Mouse (Mus musculus): ENCODE results near the gene Fbxl3.
A peak's percentile ranks its signal among the peaks of the same experiment; 100 is the strongest.

Fbxl3 gene

DNA sequence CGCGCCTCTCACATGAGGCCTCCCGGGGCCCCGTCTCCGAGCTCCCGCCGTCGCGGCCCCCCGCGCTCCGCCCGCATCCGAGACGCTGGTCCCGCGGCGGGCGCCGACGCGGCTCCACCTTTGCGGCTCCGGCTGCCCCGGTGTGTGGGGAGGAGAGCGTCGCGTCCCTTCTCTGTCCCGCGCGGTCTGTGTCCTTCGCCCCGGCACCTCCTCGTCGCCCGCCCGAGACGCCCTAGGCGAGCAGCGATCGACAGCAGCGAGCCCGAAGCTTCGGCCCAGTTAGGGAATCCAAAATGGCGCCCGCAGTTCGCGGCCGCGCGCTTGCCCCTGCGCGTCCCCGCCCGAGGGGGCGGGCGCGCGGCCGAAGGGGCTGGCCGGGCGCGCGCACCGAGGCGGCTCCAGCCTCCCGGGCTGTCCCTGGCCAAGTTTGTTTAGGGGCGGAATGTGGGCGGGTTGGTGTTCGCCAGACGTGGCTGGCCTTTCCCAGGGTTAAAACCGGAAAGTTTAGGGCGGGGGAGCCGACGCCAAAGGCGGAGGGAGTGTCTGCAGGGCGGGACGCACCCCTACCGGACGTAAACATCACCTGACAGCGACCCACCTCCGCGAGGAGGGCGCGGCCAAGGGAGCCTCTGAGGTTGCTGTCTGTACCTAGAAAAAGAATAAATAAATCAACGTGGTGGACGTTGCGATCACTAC lies at the start of gene Fbxl3:
Gene Fbxl3 (minus strand): TSS at position 329 of the 696 bp plus-strand sequence.
- peak; percentile 94 for DNase-seq

GRCm38 (mm10) chr14:103131991-103132390 lies 32.6 kb upstream of the Fbxl3 start:
- peak; percentile 23 for DNase-seq

GRCm38 (mm10) chr14:103125756-103126155 lies 26.4 kb upstream of the Fbxl3 start:
- DNase-seq: no peak

GRCm38 (mm10) chr14:103114994-103115670 lies 15.8 kb upstream of the Fbxl3 start:
- no peak for DNase-seq

GRCm38 (mm10) chr14:103112606-103113363 lies 13.4 kb upstream of the Fbxl3 start:
- no peak for DNase-seq

DNA sequence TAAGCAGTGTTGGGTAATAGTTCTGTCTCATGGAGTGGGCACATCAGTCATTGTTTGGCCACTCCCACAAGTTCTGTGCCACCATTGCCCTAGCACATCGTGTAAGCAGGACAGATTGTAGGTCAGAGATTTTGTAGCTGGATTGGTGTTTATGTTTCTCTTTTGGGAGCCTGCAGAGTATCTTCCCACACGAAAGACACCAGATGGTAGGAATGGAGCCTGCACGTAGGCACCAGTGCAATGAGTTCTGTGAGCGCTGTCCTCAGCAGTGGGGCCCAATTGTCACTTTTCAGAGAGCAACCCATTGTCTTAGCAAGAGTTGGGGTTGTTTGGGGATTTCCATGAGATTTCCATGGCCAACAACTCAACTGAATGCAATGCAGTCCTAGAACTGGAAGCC lies 10.6 kb upstream of the Fbxl3 start:
- DNase-seq: no peak

GRCm38 (mm10) chr14:103106301-103106700 lies 6.9 kb upstream of the Fbxl3 start:
- DNase-seq: no peak

DNA sequence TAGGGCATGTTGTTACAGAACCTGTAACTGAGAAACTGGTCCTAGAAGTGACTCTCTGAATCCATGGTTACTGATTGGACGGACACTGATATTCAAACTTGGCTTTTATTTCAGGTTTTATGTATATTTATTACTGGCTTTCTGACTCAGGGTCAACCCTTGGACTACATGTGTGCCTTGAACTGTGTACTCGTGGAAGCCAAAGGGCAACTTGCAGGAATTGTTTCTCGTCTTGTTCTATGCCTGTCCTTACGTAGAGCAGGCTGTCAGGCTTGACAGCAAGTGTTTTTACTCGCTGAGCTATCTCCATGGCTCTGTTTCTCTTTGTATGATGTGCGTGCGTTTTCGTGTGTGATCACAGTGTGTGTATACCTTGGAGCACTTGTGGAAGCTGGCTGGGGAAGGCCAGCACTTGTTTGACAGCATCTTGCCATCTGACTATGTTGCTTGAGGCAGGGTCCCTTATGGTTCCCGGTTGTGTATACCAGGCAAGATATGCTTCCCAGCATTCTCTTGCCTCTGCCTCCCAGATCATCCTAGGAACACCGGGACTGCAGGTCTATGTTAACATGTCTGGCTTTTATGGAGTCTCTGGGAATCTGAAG lies 3.5 kb upstream of the Fbxl3 start:
- DNase-seq: no peak

DNA sequence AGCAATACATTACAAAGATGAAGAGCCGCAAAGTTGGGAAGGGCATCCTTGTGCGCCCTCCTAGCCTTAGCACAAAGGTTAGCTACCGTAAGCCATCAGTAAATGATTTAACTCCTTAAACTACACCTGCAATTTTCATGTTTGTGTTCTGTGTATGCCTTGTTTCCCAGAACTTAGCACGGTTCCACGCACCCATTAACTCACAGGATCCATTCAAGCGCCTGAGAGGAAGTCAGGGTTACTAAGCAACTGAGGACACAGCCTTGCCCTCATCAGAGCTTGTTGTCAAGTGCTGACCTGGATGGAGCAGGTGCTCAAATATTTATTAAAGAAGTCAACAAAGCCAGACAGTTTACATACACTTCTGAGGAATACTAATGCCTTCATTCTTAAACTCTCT lies 2.9 kb upstream of the Fbxl3 start:
- DNase-seq: no peak

DNA sequence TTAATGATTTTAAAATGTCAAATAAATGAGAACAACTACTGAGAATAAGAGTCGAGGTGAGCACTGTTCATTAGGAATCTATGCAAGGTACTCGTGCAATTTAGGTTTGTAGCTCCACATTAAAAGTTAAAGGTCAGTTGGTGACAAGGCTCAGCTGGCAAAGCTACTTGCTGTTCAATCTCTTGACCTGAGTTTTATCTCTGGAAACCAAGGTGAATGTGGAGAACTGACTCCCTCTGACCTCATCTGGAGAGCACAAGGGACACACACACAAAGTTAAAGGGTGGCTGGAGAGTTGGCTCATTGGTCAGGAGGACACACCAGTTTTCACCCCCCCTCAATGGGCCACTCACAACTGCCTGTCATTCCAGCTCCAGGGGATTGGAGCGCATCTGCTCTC lies 1.8 kb upstream of the Fbxl3 start:
- DNase-seq: no peak

DNA sequence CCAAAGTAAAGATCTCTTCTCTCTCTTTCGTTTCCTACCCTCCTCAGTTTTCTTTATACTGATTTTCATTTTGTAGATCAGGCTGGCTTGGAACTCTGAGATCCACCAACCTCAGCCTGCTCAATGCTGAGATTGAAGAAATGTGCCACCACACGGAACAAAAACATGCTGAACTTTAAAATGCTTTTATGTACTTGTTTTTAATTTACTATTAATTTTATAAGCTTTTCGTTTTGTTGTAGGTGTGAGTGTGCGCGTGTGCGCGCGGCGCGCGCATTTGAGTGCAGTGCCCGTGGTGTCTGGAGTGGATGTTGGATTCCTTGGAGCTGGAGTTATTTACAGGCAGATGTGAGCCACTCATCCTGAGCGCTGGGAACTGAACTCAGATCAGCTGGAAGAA lies 930 bp upstream of the Fbxl3 start:
- no peak for DNase-seq

GRCm38 (mm10) chr14:103098587-103099235 lies 655 bp downstream of the Fbxl3 start:
- peak; percentile 92 for DNase-seq

GRCm38 (mm10) chr14:103098213-103098586 lies 1.2 kb downstream of the Fbxl3 start:
- no peak for DNase-seq

GRCm38 (mm10) chr14:103096621-103097020 lies 2.7 kb downstream of the Fbxl3 start:
- no peak for DNase-seq

GRCm38 (mm10) chr14:103095826-103096225 lies 3.5 kb downstream of the Fbxl3 start:
- DNase-seq: no peak

- no peak for DNase-seq
Observed at GRCm38 (mm10) chr14:103095036-103095435, 4.3 kb downstream of the Fbxl3 start.

- DNase-seq: no peak
Observed at GRCm38 (mm10) chr14:103093670-103094069, 5.7 kb downstream of the Fbxl3 start.

- DNase-seq: no peak
Observed at GRCm38 (mm10) chr14:103093236-103093635, 6.1 kb downstream of the Fbxl3 start.

DNA sequence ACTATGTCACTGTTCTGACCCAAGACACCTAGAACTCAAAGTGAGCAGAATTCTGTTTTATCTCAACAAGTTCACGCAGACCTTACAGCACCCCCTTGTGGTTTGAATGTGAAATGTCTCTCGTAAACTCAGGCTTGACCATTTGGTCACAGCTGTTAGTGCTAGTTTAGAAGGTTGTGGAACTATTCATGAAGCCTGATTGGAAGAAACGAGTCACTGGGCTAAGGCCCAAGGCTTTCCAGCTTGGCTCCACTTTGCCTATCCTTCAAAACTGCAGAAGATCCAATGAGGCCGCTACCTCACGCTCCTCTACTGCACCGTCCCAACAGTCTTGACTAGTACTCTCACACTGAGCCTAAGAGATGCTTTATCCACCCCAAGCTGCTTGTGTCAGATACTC lies 10.7 kb downstream of the Fbxl3 start:
- DNase-seq: peak; percentile 68

- DNase-seq: no peak
Observed at GRCm38 (mm10) chr14:103087846-103088245, 11.5 kb downstream of the Fbxl3 start.

GRCm38 (mm10) chr14:103086671-103087324 lies 12.6 kb downstream of the Fbxl3 start:
- no peak for DNase-seq

DNA sequence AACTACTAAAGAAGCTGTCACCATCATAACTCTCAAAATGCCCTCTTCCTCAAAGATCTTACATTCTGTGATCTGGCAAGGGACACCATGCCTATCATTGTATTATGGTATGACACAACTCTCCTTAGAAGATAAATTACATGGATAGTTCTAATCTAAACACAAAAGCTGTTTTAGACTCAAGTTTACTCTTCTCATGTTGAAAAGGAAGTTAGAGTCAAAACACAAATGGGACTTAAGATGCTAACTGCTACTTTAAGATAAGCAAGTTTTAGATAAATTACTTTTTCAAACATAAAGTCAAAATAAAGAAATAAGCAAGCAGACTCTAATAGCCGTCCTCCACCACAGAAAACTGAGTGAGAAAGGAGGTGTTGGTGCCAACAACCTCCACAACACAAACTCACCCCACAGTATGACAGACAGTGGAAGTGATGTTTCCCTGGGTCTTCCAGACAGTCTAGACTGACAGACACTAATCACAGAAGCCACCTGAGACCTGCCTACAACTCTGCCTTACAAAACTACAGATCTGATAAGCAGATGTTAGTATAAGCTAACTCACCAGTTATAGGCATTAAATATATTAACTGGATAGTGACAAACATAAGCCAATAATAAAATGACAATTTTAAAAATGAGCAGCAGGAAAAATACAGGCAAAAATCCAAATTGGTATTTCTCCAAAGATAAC lies 13.4 kb downstream of the Fbxl3 start:
- DNase-seq: no peak

Measured in embryo, embryonic 11 days (tissue).